Mouse (Mus musculus) hindbrain, embryonic 11.5 days (tissue): ENCODE results near the gene Efcab14. TPM values are rescaled to one million over a fixed set of nuclear protein-coding genes. Genes with fewer than 3 reads are reported as not detected.

Source experiments
- ATAC-seq: fragments of 200-750 bp; cut with Nextera tagmentation; 2 replicates; pipeline ENCODE4 v1.8.0; 2017; ENCODE audit warnings: mild to moderate bottlenecking, moderate TSS enrichment, moderate library complexity; ENCODE audit not compliant: low FRiP score
- DNase-seq: peaks from one replicate; pipeline ENCODE4 v3.0.0-alpha.2; 2015; ENCODE audit warnings: low spot score
- H3K27ac ChIP-seq: fragments of 300-500 bp; sonication (generic); 2 replicates; pipeline ENCODE4 v1.5.1; 2014; ENCODE audit warnings: mild to moderate bottlenecking, low read depth, low read length
- H3K27me3 ChIP-seq: fragments of 300-500 bp; sonication (generic); 2 replicates; pipeline ENCODE4 v1.6.1; 2014; ENCODE audit warnings: mild to moderate bottlenecking, low read length, moderate library complexity, mixed read lengths; ENCODE audit not compliant: control insufficient read depth, insufficient read depth
- H3K36me3 ChIP-seq: fragments of 300-500 bp; sonication (generic); 2 replicates; pipeline ENCODE4 v1.6.1; 2014; ENCODE audit warnings: mild to moderate bottlenecking, low read length, moderate library complexity, mixed read lengths; ENCODE audit not compliant: control insufficient read depth, insufficient read depth
- H3K4me1 ChIP-seq: fragments of 300-500 bp; sonication (generic); replicated peaks from 2 replicates; pipeline ENCODE4 v1.6.1; 2014; ENCODE audit warnings: low read length, mixed read lengths; ENCODE audit not compliant: control insufficient read depth, insufficient read depth
- H3K4me2 ChIP-seq: fragments of 300-500 bp; sonication (generic); replicated peaks from 2 replicates; pipeline ENCODE4 v1.6.1; 2014; ENCODE audit warnings: mild to moderate bottlenecking, low read depth, low read length
- H3K4me3 ChIP-seq: fragments of 300-500 bp; sonication (generic); 2 replicates; pipeline ENCODE4 v1.5.1; 2014; ENCODE audit warnings: low read depth, low read length
- H3K9ac ChIP-seq: fragments of 300-500 bp; sonication (generic); 2 replicates; pipeline ENCODE4 v1.6.1; 2014; ENCODE audit warnings: low read depth, low read length
- H3K9me3 ChIP-seq: fragments of 300-500 bp; sonication (generic); 2 replicates; pipeline ENCODE4 v1.6.1; 2016; ENCODE audit warnings: low read length; ENCODE audit not compliant: control insufficient read depth
- WGBS: fragments of 180-500 bp; shearing (Covaris S2); extraction: QIAGEN DNeasy Blood & Tissue Kit; methylation state at CpG from one replicate; pipeline ENCODE4 v1.1.7; 2014; 5-methylcytosine and 5-hydroxymethylcytosine counted together
- polyA plus RNA-seq: library from polyadenylated mRNA; unstranded; fragments of >200 nt; fragmentation: Nextera tagmentation; extraction: Ambion mirVana; gene quantifications from 2 replicates; pipeline ENCODE4 v1.2.1, GENCODE M21; 2014

Efcab14 gene
- polyA plus RNA-seq, result 39.9 and 45.0 TPM in 2 replicates

DNA sequence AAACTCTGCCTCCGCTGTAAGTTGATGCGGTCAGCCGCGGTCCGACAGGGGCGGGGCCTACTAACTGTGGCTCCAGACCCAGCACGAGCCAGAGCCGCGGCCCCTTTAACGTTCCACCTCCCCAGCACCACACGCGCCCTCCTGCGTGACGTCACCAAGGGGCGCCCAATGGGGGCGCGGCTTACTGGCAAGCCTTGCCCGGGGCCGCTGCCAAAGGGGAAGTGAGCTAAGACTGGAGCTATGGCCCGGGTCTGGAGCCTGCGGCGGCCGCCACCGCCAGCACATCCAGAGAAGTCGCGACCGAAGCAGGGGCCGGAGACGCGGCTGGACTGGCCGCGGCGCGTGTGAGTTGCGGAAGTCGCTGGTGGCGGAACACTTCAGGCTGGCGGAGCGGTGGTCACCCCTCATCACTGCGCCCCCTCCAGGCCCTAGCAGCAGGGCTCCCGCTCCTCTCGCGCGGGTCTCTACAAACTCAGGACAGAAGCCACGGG, at the start of gene Efcab14:
TSS of gene Efcab14 (plus strand) at position 194 of the 491 bp plus-strand sequence.
- ATAC-seq (peak; percentile 100), DNase-seq (peak; percentile 99)
- H3K9ac ChIP-seq, result peak within 1 kb of the TSS; percentile 65
- peak within 1 kb of the TSS; percentile 62 for H3K4me3 ChIP-seq
- no peaks in the 10 kb centered on the region for H3K27me3 ChIP-seq
- peaks cover 3% of the 10 kb centered on the region; the same call in 1 of the 2 replicates for H3K36me3 ChIP-seq
- no peaks in the 10 kb centered on the region for H3K9me3 ChIP-seq
- under 1% methylated on average over 36 of the region's 45 CpGs for WGBS
- peak within 1 kb of the TSS; percentile 51; the same call in 1 of the 2 replicates for H3K27ac ChIP-seq
- peak within 1 kb of the TSS; percentile 39 for H3K4me2 ChIP-seq
- H3K4me1 ChIP-seq, result peaks cover 2% of the 10 kb centered on the region; the same call in 1 of the 2 replicates

GRCm38 (mm10) chr4:115701468-115701867, 36.1 kb upstream of the Efcab14 start:
- no peaks in the 10 kb centered on the region for H3K4me1 ChIP-seq
- ATAC-seq (no peak), DNase-seq (no peak)
- no peak overlapping the region for H3K9ac ChIP-seq
- H3K36me3 ChIP-seq, result no peaks in the 10 kb centered on the region
- H3K4me3 ChIP-seq, result no peak overlapping the region
- H3K27ac ChIP-seq, result no peak overlapping the region
- H3K27me3 ChIP-seq, result no peaks in the 10 kb centered on the region
- H3K4me2 ChIP-seq, result no peak overlapping the region
- WGBS, result 86% methylated on average over 3 of the region's 3 CpGs
- no peaks in the 10 kb centered on the region for H3K9me3 ChIP-seq

GRCm38 (mm10) chr4:115703927-115704505, 33.5 kb upstream of the Efcab14 start:
- H3K27me3 ChIP-seq, result no peaks in the 10 kb centered on the region
- H3K27ac ChIP-seq, result no peak overlapping the region
- ATAC-seq (no peak), DNase-seq (no peak)
- no peaks in the 10 kb centered on the region for H3K9me3 ChIP-seq
- H3K4me2 ChIP-seq, result no peak overlapping the region
- WGBS, result 91% methylated on average over 2 of the region's 2 CpGs
- no peaks in the 10 kb centered on the region for H3K36me3 ChIP-seq
- no peak overlapping the region for H3K4me3 ChIP-seq
- H3K9ac ChIP-seq, result no peak overlapping the region
- no peaks in the 10 kb centered on the region for H3K4me1 ChIP-seq

DNA sequence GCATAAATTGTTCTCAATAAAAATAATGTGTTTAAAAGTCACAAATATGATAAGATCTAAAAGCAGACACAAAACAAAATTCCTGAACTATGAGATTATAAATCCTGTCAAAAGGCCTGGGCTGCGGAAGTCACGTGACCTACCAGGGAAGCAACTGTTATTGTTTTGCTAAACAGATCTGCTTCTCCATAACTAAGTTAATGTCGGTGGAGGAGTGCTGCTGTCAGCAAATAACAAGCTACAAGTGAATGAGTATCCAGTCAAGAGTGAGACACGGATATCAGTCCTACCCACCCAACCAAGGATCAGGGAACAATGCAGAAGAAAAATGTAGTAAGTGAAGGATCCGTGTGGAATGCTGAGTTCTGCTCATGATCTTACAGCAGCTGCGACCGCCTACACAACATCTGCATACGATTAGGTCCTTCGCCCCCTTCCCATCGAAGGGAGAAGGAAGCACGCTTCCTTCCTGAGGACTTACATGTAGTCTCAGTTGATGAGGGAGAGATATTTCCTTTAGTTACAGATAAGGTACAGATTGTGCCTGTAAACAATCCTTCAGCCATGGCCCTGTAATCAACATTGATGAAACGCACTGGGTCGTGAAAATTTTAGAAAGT, 28.5 kb upstream of the Efcab14 start:
- 61% methylated on average over 13 of the region's 13 CpGs for WGBS
- DNase-seq, result no peak
- no peak overlapping the region for H3K9ac ChIP-seq
- no peak for ATAC-seq
- no peaks in the 10 kb centered on the region for H3K9me3 ChIP-seq
- H3K4me2 ChIP-seq, result no peak overlapping the region
- H3K27ac ChIP-seq, result no peak overlapping the region
- no peaks in the 10 kb centered on the region for H3K4me1 ChIP-seq
- H3K36me3 ChIP-seq, result no peaks in the 10 kb centered on the region
- H3K27me3 ChIP-seq, result no peaks in the 10 kb centered on the region
- H3K4me3 ChIP-seq, result no peak overlapping the region

DNA sequence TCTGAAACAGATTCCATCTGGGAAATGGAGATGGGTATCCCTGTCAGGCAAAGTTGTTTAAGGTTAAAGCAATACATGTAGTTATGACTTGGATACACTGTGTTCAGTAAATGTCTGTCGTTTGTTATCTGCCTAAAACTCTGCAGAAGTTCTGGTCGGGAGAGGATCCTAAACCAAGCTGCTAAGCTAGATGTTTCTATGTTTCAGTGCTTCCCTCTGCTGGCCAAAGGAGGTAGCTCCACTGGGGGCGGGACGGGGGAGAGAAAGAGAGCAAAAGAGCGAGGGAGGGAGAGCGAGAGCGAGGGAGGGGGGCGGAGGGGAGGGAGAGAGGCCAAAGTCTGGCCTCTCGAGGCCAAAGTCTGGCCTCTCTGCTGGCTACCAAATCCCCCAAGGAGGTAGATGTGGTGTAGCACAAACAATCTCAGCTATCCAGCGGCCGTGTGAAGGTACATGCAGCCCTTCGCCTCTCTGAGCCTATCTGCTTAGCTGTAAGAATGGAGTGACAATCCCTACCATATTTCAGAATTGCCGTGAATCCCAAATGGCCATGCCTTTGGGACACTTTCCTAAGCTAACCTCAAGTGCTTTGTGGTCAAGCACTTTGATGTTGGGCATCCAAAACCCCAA, 27.6 kb upstream of the Efcab14 start:
- H3K27ac ChIP-seq, result no peak overlapping the region
- no peaks in the 10 kb centered on the region for H3K9me3 ChIP-seq
- no peaks in the 10 kb centered on the region for H3K36me3 ChIP-seq
- H3K27me3 ChIP-seq, result no peaks in the 10 kb centered on the region
- H3K4me1 ChIP-seq, result no peaks in the 10 kb centered on the region
- H3K9ac ChIP-seq, result no peak overlapping the region; the same call in 1 of the 2 replicates
- 0 out of 2 replicates have a peak overlapping the region, but pooled peaks have one; percentile 11 for H3K4me2 ChIP-seq
- peak; percentile 89 for DNase-seq
- WGBS, result 19% methylated on average over 13 of the region's 13 CpGs
- ATAC-seq, result peak; percentile 67
- no peak overlapping the region for H3K4me3 ChIP-seq

DNA sequence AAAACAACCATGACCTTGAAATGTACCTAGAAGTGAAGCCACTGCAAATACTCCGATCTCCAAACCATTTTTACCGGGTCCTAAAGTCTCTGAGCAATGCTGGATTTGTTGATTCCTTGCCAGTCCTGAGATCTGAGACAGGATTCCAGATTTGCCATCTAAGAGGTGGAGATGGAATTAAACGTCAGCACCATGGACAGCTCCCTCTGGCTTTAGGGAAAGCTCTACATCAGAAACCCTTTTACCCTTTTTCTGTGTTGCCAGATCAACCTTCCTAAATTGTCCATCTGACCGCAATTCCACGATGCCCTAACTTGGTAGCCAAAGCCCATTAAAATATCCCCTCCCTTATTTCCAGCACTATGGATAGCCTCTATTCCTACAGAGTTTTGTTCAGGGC, 8.8 kb upstream of the Efcab14 start:
- H3K27ac ChIP-seq, result no peak overlapping the region
- no peaks in the 10 kb centered on the region for H3K27me3 ChIP-seq
- H3K4me2 ChIP-seq, result no peak overlapping the region
- WGBS, result 12% methylated on average over 5 of the region's 5 CpGs
- no peaks in the 10 kb centered on the region for H3K4me1 ChIP-seq
- no peak overlapping the region for H3K9ac ChIP-seq
- no peaks in the 10 kb centered on the region for H3K36me3 ChIP-seq
- ATAC-seq, result no peak
- H3K4me3 ChIP-seq, result no peak overlapping the region
- H3K9me3 ChIP-seq, result no peaks in the 10 kb centered on the region
- peak; percentile 75 for DNase-seq

- ATAC-seq (peak; percentile 65), DNase-seq (peak; percentile 89)
- WGBS, result 25% methylated on average over 7 of the region's 7 CpGs
- Histone ChIP-seq H3K9ac (no peak overlapping the region), H3K9me3 (no peaks in the 10 kb centered on the region), H3K36me3 (no peaks in the 10 kb centered on the region), H3K4me3 (no peak overlapping the region), H3K4me1 (no peaks in the 10 kb centered on the region), H3K27ac (no peak overlapping the region), H3K27me3 (no peaks in the 10 kb centered on the region), H3K4me2 (no peak overlapping the region)
Measured at GRCm38 (mm10) chr4:115731588-115732222, 5.8 kb upstream of the Efcab14 start.

- no peak for DNase-seq
- H3K4me3 ChIP-seq, result no peak overlapping the region
- no peak overlapping the region for H3K9ac ChIP-seq
- no peaks in the 10 kb centered on the region for H3K4me1 ChIP-seq
- H3K27me3 ChIP-seq, result no peaks in the 10 kb centered on the region
- H3K36me3 ChIP-seq, result no peaks in the 10 kb centered on the region
- no peak overlapping the region for H3K27ac ChIP-seq
- no peak overlapping the region for H3K4me2 ChIP-seq
- no peaks in the 10 kb centered on the region for H3K9me3 ChIP-seq
- WGBS, result 75% methylated on average over 2 of the region's 3 CpGs
- ATAC-seq, result no peak
Measured at GRCm38 (mm10) chr4:115732223-115732818, 5.2 kb upstream of the Efcab14 start.
